Mouse (Mus musculus): Measurements from ENCODE around the gene Gm28490. TPM values are rescaled to one million over a fixed set of nuclear protein-coding genes. Genes with fewer than 3 reads are reported as not detected.
"Not testable (repeated sequence)": the region's sequence is repeated elsewhere in the genome, so short reads cannot be mapped to it uniquely, and the experiment has no call there.

Gm28490 gene
- not detected for total RNA-seq (2021)

DNA sequence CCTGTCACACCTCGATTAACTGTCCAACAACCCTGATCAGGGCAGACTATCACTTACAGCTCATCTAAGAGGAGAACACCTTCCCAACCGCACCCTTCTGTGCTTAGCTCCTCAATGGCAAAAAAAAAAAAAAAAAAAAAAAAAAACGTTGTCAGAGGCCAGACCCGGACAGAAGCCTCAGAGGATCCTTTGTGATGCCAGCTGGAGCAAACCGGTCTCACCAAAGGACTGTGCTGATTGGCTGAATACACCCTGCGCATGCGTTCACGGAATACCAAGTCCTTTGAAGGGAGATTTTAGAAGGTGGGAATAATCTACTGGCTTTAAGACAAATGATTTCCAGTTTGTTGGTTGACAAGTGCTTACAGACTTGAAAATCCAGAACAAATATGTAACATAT, at the start of gene Gm28490:
Gm28490 (minus strand) TSS at position 101 of the 400 bp plus-strand sequence.
- not testable (repeated sequence) for DNase-seq

All from layer of hippocampus, postnatal 36 days (tissue).